Mouse (Mus musculus) liver, embryonic 11.5 days (tissue): Measurements from ENCODE around the gene Nfib. TPM values are rescaled to one million over a fixed set of nuclear protein-coding genes. Genes with fewer than 3 reads are reported as not detected.

Experiments used
- ATAC-seq: fragments of 200-750 bp; cut with Nextera tagmentation; replicated peaks from 2 replicates; pipeline ENCODE4 v1.8.0; 2017; ENCODE audit warnings: moderate number of reproducible peaks, mild to moderate bottlenecking, moderate TSS enrichment, moderate library complexity; ENCODE audit not compliant: low FRiP score
- DNase-seq: peaks from one replicate; pipeline ENCODE4 v3.0.0-alpha.2; 2017; ENCODE audit warnings: low spot score
- H3K27ac ChIP-seq: fragments of 300-500 bp; sonication (generic); 2 replicates; pipeline ENCODE4 v1.5.1; 2014; ENCODE audit warnings: mild to moderate bottlenecking, low read depth, low read length, control low read depth
- H3K27me3 ChIP-seq: fragments of 300-500 bp; sonication (generic); replicated peaks from 2 replicates; pipeline ENCODE4 v1.6.1; 2014; ENCODE audit warnings: low read length, mixed read lengths; ENCODE audit not compliant: control insufficient read depth, insufficient read depth
- H3K36me3 ChIP-seq: fragments of 300-500 bp; sonication (generic); 2 replicates; pipeline ENCODE4 v1.6.1; 2014; ENCODE audit warnings: mild to moderate bottlenecking, low read length, moderate library complexity, mixed read lengths; ENCODE audit not compliant: control insufficient read depth, insufficient read depth
- H3K4me1 ChIP-seq: fragments of 300-500 bp; sonication (generic); replicated peaks from 2 replicates; pipeline ENCODE4 v1.6.1; 2014; ENCODE audit warnings: low read length, mixed read lengths; ENCODE audit not compliant: control insufficient read depth, insufficient read depth
- H3K4me2 ChIP-seq: fragments of 300-500 bp; sonication (generic); 2 replicates; pipeline ENCODE4 v1.6.1; 2014; ENCODE audit warnings: mild to moderate bottlenecking, control low read depth, moderate library complexity
- H3K4me3 ChIP-seq: fragments of 300-500 bp; sonication (generic); 2 replicates; pipeline ENCODE4 v1.5.1; 2014; ENCODE audit warnings: low read depth, low read length, control low read depth
- H3K9ac ChIP-seq: fragments of 300-500 bp; sonication (generic); 2 replicates; pipeline ENCODE4 v1.6.1; 2014; ENCODE audit warnings: low read depth, low read length, control low read depth
- H3K9me3 ChIP-seq: fragments of 300-500 bp; sonication (generic); 2 replicates; pipeline ENCODE4 v1.6.1; 2016; ENCODE audit warnings: low read length, inconsistent platforms, mixed read lengths; ENCODE audit not compliant: control insufficient read depth
- WGBS: fragments of 180-500 bp; shearing (Covaris S2); extraction: QIAGEN DNeasy Blood & Tissue Kit; methylation state at CpG from one replicate; pipeline ENCODE4 v1.1.7; 2014; 5-methylcytosine and 5-hydroxymethylcytosine counted together
- polyA plus RNA-seq: library from polyadenylated mRNA; unstranded; fragments of >200 nt; fragmentation: Nextera tagmentation; extraction: Ambion mirVana; gene quantifications from 2 replicates; pipeline ENCODE4 v1.2.1, GENCODE M21; 2014

Gene Nfib
- polyA plus RNA-seq, 1 experiment from 2014 or later, result 26.9 TPM

GRCm38 (mm10) chr4:82667271-82667872, 38.2 kb downstream of the Nfib start:
- no peaks in the 10 kb centered on the region for H3K9me3 ChIP-seq
- no peak for ATAC-seq
- no peak overlapping the region for H3K9ac ChIP-seq
- H3K4me1 ChIP-seq, result no peaks in the 10 kb centered on the region
- DNase-seq, result no peak
- WGBS, result 77% methylated on average over 3 of the region's 3 CpGs
- H3K27me3 ChIP-seq, result no peaks in the 10 kb centered on the region
- H3K4me2 ChIP-seq, result no peak overlapping the region
- no peak overlapping the region for H3K4me3 ChIP-seq
- no peak overlapping the region for H3K27ac ChIP-seq
- no peaks in the 10 kb centered on the region for H3K36me3 ChIP-seq

- Histone ChIP-seq H3K9me3 (no peaks in the 10 kb centered on the region), H3K4me1 (no peaks in the 10 kb centered on the region), H3K9ac (no peak overlapping the region), H3K4me3 (no peak overlapping the region), H3K27ac (no peak overlapping the region), H3K36me3 (no peaks in the 10 kb centered on the region), H3K4me2 (no peak overlapping the region), H3K27me3 (no peaks in the 10 kb centered on the region)
- 81% methylated on average over 7 of the region's 7 CpGs for WGBS
- ATAC-seq (no peak), DNase-seq (no peak)
Measured at GRCm38 (mm10) chr4:82664436-82664835, 41.1 kb downstream of the Nfib start.

DNA sequence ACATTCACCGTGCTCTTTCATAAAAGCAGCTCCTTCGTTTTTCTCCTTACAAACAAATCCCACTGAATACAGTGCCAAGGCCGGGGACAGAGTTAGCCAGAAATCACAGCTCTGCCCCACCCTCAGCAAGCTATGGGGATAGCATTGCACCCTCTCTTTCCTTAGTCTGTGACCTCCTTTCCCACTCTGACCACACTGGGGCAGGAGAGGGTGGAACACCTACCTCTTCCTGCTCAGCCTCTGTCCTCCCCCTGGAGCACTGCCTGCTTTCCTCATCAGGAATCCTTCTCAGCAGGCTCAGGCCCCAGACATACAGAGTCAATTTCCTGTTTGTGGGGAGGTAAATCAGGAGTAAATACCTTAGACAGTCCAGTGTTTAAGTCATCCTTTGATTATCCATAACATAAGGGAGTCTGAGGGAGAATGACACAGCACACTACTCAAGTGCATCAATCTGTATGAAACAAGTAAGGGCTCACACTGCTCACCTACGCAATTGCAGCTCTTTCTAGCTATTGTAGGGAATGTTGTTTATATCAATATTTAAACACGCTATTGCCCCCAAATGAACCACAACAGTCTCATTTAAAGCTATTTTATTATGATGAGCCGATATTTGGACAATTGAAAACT, 41.7 kb downstream of the Nfib start:
- no peak overlapping the region for H3K9ac ChIP-seq
- no peak for DNase-seq

DNA sequence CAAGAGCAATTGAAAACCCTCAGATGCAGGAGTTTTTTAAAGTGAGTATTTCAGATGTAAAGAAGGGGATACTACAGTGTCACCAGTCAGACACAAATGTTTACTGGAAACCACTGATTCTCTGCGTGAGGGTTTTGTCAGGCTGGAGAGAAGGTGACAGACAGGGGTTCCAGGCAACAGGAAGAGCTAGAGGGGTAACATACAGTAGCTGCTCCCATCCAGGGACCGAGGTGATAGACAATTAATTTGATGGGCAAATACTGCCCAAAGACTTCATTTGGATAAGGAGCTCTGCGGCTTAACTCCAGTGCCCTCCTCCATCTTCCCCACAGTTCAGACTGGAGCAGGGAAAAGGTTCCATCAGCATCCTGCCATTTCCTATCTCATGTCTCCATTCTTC, 42.9 kb downstream of the Nfib start:
- Histone ChIP-seq H3K9ac (no peak overlapping the region), H3K4me3 (no peak overlapping the region), H3K27me3 (no peaks in the 10 kb centered on the region), H3K4me1 (no peaks in the 10 kb centered on the region), H3K36me3 (no peaks in the 10 kb centered on the region), H3K27ac (no peak overlapping the region), H3K9me3 (no peaks in the 10 kb centered on the region), H3K4me2 (no peak overlapping the region)
- ATAC-seq (no peak), DNase-seq (no peak)
- WGBS, result 57% methylated on average over 3 of the region's 3 CpGs

More for the DNA sequence above, 41.7 kb downstream of the Nfib start:
- Histone ChIP-seq H3K4me2 (no peak overlapping the region), H3K4me3 (no peak overlapping the region), H3K27me3 (no peaks in the 10 kb centered on the region), H3K9me3 (no peaks in the 10 kb centered on the region), H3K4me1 (no peaks in the 10 kb centered on the region), H3K27ac (no peak overlapping the region), H3K36me3 (no peaks in the 10 kb centered on the region)
- WGBS, result 78% methylated on average over 6 of the region's 6 CpGs
- ATAC-seq, result no peak

DNA sequence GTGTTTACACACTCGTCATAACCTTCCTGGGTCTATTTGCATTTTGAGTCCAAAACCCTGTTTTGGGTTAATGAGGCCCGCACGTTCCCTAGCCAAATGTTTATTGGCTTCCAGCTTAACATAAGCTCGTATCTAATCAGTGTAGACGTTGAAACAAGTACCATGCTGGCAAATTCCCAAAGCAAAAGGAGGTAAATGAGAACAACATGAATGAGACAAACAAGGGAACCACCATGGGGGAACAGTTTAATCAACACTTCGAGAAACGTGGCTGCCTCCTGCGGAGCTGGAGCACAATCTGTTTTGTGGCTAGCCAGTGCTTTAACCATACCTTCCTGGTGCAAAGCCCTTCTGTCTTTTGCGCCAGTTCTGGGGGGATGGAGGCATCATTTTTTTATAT, 43.3 kb downstream of the Nfib start:
- H3K4me2 ChIP-seq, result no peak overlapping the region
- no peaks in the 10 kb centered on the region for H3K27me3 ChIP-seq
- WGBS, result 67% methylated on average over 9 of the region's 9 CpGs
- ATAC-seq, result no peak
- no peaks in the 10 kb centered on the region for H3K36me3 ChIP-seq
- H3K4me3 ChIP-seq, result no peak overlapping the region
- H3K9me3 ChIP-seq, result no peaks in the 10 kb centered on the region
- no peak overlapping the region for H3K9ac ChIP-seq
- H3K4me1 ChIP-seq, result no peaks in the 10 kb centered on the region
- H3K27ac ChIP-seq, result no peak overlapping the region
- DNase-seq, result no peak

DNA sequence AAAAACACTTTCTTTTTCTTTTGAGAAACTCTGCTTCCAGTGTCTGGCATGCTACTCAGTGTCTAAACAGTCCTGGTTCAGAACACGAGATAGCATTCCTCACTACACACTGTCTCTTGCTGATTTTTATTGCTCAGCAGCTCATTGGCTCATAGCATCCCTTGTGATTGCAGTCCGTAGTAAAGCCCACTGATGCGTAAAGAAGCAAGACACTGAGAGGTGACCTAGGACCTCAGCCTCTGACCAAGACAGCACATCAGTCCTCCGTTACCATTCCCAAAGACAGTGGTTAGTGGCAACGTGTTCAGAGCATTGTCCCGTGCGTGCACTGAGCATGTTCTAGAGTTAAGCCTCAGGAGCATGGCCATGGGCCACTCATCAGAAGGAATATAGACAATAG, 44.3 kb downstream of the Nfib start:
- ATAC-seq, result no peak
- H3K4me1 ChIP-seq, result no peaks in the 10 kb centered on the region
- no peak overlapping the region for H3K4me2 ChIP-seq
- no peak overlapping the region for H3K9ac ChIP-seq
- H3K27ac ChIP-seq, result no peak overlapping the region
- H3K36me3 ChIP-seq, result no peaks in the 10 kb centered on the region
- no peak overlapping the region for H3K4me3 ChIP-seq
- WGBS, result 87% methylated on average over 7 of the region's 7 CpGs
- no peak for DNase-seq
- no peaks in the 10 kb centered on the region for H3K27me3 ChIP-seq
- H3K9me3 ChIP-seq, result no peaks in the 10 kb centered on the region

- H3K4me1 ChIP-seq, result no peaks in the 10 kb centered on the region
Measured at GRCm38 (mm10) chr4:82645679-82646078, 59.9 kb downstream of the Nfib start.

DNA sequence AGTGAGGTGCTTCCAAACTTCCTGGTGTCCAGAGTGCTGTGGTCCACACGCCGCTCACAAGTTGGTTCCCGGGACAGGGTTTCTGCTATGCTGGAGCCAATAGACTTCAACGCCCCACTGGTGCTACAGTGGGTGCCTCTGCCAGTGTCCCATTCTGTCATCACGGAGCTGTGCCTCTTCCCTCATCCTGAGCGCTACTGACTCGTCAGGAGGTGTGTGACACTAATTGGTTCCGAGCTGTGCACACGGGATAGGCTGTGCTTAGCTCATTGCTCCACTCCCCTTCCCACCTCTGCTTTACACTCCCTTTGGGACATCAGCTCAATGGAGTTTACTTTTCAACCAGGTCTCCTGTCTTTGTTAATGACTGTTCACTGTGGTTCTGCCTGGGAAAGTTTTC, 60.8 kb downstream of the Nfib start:
- H3K9me3 ChIP-seq, result no peaks in the 10 kb centered on the region
- DNase-seq (no peak), ATAC-seq (no peak)
- no peak overlapping the region for H3K9ac ChIP-seq
- no peak overlapping the region for H3K4me3 ChIP-seq
- no peaks in the 10 kb centered on the region for H3K36me3 ChIP-seq
- no peaks in the 10 kb centered on the region for H3K4me1 ChIP-seq
- 74% methylated on average over 9 of the region's 9 CpGs for WGBS
- H3K27me3 ChIP-seq, result no peaks in the 10 kb centered on the region
- H3K4me2 ChIP-seq, result no peak overlapping the region
- no peak overlapping the region for H3K27ac ChIP-seq

More at GRCm38 (mm10) chr4:82645679-82646078, 59.9 kb downstream of the Nfib start:
- Histone ChIP-seq H3K27ac (no peak overlapping the region), H3K36me3 (no peaks in the 10 kb centered on the region), H3K4me3 (no peak overlapping the region), H3K9me3 (no peaks in the 10 kb centered on the region), H3K4me2 (no peak overlapping the region), H3K27me3 (no peaks in the 10 kb centered on the region), H3K9ac (no peak overlapping the region)
- WGBS, result 38% methylated on average over 5 of the region's 5 CpGs
- no peak for ATAC-seq
- no peak for DNase-seq

DNA sequence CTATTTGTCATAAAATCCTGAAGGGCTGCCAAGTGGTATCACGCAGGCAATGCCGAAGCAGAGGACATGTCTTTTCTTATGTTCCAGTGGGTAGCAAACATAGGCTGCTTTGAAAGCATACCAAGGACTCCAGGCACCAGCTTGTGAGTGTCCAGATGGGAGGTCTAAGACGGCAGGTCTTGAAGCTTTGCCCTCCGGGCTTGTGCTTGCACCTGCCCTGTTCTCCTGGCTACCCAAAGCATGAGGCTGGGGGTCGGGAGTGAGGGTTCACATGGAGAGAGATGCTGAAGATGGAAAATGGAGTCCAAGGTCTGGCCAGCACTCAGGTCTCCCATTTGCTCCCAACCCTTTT, 61.8 kb downstream of the Nfib start:
- WGBS, result 84% methylated on average over 5 of the region's 5 CpGs
- ATAC-seq (no peak), DNase-seq (no peak)
- H3K9me3 ChIP-seq, result no peaks in the 10 kb centered on the region
- no peak overlapping the region for H3K27ac ChIP-seq
- no peaks in the 10 kb centered on the region for H3K36me3 ChIP-seq
- H3K4me3 ChIP-seq, result no peak overlapping the region
- H3K27me3 ChIP-seq, result no peaks in the 10 kb centered on the region
- H3K4me1 ChIP-seq, result no peaks in the 10 kb centered on the region
- H3K9ac ChIP-seq, result no peak overlapping the region
- no peak overlapping the region for H3K4me2 ChIP-seq
